Mouse (Mus musculus): ENCODE results near the gene Kcnk3.

GRCm38 (mm10) chr5:30647396-30647795 lies 59.4 kb downstream of the Kcnk3 start:
- TF ChIP-seq POLR2A (IDR thresholded peaks at IDR 0.05; ENCODE audit: low read depth, low read length): no peak
- no peak for TF ChIP-seq CTCF (conservative IDR thresholded peaks at IDR 0.05; ENCODE audit: insufficient read depth, insufficient read length, low read depth, low read length)
